Comparison of ENCODE assay signal across 15 mouse cellular contexts in genomic region chr17:3243672-3244071, GRCm38 (mm10).
"Had no signal": no experiment of that assay in that cellular context is flagged by ENCODE, and none has a peak within 500 bp of the region (broad histone marks: within the 10 kb centered on the region; RNA-seq: fewer than 3 reads in every experiment).

No protein-coding gene starts in this region.

- H3K4me3 ChIP-seq: kidney, embryonic 15.5 days; limb, embryonic 13.5 days; midbrain, embryonic 12.5 days; neural tube, embryonic 13.5 days had no signal

- DNase-seq: kidney, adult 2 months; kidney, postnatal 14 days; left cerebral cortex, postnatal 4 days; lung, adult 18-20 months; retina, postnatal 1 day; right cerebral cortex, postnatal 4 days; spleen, adult 18-20 months; thymus, adult 2 months; thymus, postnatal 25 days had no signal

- H3K4me2 ChIP-seq: kidney, embryonic 15.5 days; limb, embryonic 13.5 days; midbrain, embryonic 12.5 days; neural tube, embryonic 13.5 days had no signal

- H3K9me3 ChIP-seq: kidney, embryonic 15.5 days; limb, embryonic 13.5 days; midbrain, embryonic 12.5 days; neural tube, embryonic 13.5 days had no signal

- H3K9ac ChIP-seq: kidney, embryonic 15.5 days; limb, embryonic 13.5 days; liver, embryonic 14.5 days; midbrain, embryonic 12.5 days; neural tube, embryonic 13.5 days had no signal

- H3K27ac ChIP-seq: kidney, embryonic 15.5 days; limb, embryonic 13.5 days; liver, embryonic 14.5 days; midbrain, embryonic 12.5 days had no signal

- H3K27me3 ChIP-seq: kidney, embryonic 15.5 days; limb, embryonic 13.5 days; midbrain, embryonic 12.5 days; neural tube, embryonic 13.5 days had no signal

- ATAC-seq: midbrain, embryonic 16.5 days had no signal
